Mouse (Mus musculus): Measurements from ENCODE around the gene Asb2.
A peak's percentile ranks its signal among the peaks of the same experiment; 100 is the strongest.

The Asb2 gene

GRCm38 (mm10) chr12:103355746-103356414, at the start of gene Asb2:
Asb2 (minus strand) TSS chr12:103356001.
- no peak for DNase-seq (ENCODE audit: low spot score in 2 of 2)

DNA sequence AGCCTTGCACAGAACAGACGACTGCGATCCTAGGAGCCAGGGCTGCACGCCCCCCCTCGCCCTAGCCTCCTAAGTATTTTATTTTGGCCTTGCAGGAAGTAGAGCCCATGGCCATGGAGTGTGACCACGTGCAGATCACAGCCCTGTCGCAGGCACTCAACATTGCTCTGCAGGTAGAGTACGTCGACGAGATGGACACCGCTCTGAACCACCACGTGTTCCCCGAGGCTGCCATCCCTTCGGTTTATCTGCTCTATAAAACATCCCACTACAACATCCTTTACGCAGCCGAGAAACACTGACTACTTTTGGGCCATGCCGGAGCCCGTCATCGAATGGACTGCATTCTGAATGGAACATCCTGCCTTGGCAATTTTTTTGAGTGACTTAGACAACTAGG, 48.3 kb upstream of the Asb2 start:
- no peak for DNase-seq (ENCODE audit: low spot score in 2 of 2)

DNA sequence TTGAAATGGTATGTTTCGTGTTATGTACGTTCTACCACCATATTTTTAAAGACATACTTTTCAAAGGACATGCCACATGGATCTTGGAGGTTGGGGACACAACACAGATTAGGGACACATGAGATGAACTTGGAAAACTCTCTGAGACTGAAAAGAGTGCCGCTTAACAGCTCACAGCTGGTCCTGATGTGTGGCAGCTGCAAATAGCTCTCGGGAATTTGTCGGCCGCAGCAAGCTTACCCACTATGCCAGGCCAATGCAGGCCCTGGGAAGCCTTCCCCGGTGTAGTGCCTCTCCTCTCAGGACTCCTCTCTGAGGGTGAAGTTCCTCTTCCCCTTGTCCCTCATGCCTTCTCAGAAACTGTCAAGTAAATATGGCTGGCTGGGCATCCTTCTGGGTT, 41.0 kb upstream of the Asb2 start:
- DNase-seq (ENCODE audit: low spot score in 2 of 2), result no peak

DNA sequence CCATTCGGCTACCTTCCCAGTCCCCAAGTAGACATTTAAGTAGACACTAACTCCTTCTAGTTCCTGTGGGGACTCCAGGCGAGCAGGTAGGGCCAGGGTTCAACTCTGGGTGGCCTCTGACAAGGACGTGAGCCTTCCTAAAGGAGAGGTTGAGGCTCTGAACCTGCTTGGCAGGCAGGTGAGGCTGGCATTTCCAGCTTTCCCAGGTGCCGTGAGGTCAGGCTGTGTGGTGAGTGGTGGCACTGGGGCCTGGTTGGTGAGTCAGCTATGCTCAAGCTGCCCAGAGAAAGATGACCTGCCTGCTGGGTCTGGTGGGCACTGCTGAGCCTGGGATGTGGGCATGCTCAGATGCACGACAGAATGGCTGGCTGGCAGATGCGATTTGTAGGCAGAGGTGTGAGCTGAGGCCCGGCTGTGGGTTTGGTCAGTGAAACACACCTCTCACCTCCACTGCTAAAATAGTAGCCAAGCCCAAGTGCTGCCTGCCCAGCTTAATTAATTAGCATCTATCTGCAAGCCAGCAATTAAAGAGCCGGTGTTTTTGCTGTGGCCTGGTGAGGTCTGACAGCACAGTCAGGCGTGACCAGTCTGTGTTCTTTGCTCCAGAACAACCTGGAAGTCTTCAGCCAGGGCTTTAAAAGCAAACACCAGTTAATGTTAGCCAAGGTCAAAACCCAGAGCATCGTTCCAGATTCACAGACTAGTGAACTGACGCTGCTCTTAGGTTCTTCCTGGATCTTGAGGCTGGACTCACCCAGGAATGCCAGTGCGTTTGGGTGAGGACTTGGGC, 39.9 kb upstream of the Asb2 start:
- no peak for DNase-seq (ENCODE audit: low spot score in 2 of 2)

DNA sequence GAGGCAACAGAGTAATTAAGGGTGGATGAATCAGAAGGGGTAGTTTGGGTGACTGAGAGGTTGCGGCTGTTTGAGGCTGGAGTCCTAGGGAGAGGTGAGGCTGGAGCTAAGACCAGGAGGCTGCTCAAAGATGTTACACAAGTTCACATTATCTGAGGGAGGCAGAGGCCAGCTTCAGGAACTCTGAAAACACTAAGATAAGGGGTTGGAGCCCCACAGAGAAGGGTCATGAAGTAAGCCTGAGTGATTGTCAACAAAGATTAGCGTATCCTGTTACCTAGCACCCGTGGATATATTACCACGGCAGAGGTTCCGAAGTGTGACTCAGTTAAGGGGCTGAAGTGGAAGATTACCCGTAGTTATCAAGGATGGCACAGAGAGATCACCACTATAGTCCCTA, 37.7 kb upstream of the Asb2 start:
- no peak for DNase-seq (ENCODE audit: low spot score in 2 of 2)

- DNase-seq (ENCODE audit: low spot score in 2 of 2), result no peak
Measured at GRCm38 (mm10) chr12:103391098-103391497, 35.3 kb upstream of the Asb2 start.

- DNase-seq (ENCODE audit: low spot score in 2 of 2), result no peak
Measured at GRCm38 (mm10) chr12:103389982-103390381, 34.2 kb upstream of the Asb2 start.

DNA sequence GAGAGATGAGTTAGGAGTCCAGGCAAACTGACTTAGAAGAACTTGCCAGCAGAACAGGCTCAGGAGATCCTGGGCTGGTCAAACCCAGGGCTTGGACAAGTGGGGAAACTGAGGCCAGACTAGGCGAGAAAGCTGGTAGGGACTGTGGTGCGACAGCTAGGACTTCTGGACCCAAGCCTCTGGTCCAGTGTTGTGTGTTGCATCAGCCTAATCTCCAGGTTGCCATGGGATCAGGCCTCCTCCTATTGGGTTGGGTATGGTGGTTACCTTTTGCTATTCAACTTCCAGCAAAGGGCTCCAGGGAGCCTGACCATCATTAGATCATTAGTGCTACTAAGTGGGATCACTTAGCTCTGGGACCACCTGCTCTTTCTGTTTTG, 33.5 kb upstream of the Asb2 start:
- DNase-seq (ENCODE audit: low spot score in 2 of 2), result no peak

GRCm38 (mm10) chr12:103388505-103389347, 32.9 kb upstream of the Asb2 start, which contains the start of gene Otub2:
Otub2 (plus strand) TSS chr12:103388682.
- DNase-seq (ENCODE audit: low spot score in 2 of 2), result peak; percentile 94 to 98

DNA sequence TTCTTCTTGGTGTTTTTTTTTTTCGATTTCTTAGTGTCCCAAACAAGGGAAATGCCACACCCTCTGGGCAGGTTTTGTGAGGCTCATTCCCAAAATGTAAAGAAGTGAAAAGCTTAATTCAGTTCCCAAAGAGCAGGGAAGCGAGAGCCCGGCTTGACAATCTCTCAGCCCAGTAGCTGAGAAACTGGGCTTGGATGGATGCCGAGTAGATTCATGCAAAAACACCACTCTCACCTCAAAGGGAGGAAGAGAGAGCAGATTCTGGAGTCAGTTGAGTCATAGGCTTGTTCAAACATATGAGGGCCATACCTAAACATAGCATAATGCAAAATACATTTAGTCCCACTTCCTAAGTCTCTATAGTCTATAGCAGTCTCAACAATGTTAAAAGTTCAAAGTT, 24.4 kb upstream of the Asb2 start:
- DNase-seq (ENCODE audit: low spot score in 2 of 2), result no peak

DNA sequence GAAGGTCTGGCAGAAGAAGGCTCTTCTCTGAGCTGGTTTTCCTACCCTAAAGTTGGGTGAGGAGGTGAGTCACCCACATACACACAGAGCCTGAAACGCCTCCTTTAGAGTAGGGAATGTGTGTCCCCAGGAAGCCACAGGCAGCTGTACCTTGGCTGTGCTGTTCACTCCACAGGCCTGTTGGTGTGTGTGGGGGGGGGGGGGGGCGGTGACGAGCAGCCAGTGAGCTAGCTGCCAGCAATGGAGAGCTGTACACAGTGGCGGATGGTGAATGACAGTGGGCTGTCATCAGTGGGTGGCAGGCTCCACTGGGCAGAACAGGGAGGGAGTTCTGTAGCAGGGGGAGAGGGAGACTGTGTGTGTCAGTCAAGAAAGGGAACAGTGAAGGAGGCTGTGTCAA, 21.0 kb upstream of the Asb2 start:
- no peak for DNase-seq (ENCODE audit: low spot score in 2 of 2)

- DNase-seq (ENCODE audit: low spot score in 2 of 2), result peak in 1 of 2 experiments; percentile 44
Measured at GRCm38 (mm10) chr12:103376124-103376523, 20.3 kb upstream of the Asb2 start.

DNA sequence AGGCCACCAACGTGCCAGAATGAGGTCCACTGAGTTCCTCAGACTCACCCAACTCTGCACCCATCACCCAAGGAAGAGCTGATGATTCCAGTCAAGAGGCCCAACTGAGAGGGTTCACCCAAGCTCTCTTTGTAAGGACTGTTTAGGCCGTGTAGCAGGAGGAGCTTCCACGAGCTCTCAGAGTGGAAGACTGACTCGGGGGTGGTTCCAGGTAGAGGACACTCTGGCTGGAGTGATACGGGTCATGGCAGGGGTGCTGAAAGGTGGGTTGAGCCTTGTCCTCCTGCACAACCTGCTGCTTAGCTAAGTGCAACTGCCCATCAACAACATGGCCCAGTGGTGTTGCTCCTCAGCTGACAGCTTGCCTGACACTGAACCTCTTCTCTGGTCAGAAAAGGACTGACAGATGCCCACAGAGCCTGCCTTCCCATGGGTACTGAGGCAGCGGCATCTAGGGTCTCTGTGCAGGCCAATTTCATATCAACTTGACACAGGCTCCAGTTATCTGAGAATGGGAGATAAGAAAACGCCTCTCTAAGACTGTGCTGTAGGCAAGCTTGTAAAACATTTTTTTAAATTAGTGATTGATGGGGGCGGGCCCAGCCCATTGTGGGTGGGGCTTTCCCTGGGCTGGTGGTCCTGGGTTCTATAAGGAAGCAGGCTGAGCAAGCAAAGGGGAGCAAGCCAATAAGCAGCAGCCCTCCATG, 17.9 kb upstream of the Asb2 start:
- DNase-seq (ENCODE audit: low spot score in 2 of 2), result no peak

DNA sequence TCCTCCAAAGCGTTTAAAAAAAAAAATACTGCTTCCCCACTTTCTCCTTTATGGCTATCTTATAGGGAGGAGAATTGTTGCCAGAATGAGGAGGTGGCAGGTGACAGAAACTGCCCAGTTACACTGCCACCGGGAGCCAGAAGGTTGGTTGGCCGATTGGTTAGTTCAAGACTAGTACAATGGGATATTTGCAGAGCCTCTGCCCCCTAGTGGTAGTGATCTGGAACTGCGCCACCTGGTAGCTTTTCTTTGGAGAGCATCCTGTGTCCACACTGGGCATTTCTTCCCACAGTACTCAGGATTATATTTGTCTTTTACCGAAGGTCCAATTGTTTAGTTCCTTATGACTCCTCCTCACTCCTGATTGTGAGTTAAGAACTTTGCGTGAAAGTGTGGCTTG, 15.9 kb upstream of the Asb2 start:
- DNase-seq (ENCODE audit: low spot score in 2 of 2), result no peak

GRCm38 (mm10) chr12:103370861-103371260, 15.1 kb upstream of the Asb2 start:
- no peak for DNase-seq (ENCODE audit: low spot score in 2 of 2)

- DNase-seq (ENCODE audit: low spot score in 2 of 2), result no peak
Measured at GRCm38 (mm10) chr12:103368777-103369176, 13.0 kb upstream of the Asb2 start.

DNA sequence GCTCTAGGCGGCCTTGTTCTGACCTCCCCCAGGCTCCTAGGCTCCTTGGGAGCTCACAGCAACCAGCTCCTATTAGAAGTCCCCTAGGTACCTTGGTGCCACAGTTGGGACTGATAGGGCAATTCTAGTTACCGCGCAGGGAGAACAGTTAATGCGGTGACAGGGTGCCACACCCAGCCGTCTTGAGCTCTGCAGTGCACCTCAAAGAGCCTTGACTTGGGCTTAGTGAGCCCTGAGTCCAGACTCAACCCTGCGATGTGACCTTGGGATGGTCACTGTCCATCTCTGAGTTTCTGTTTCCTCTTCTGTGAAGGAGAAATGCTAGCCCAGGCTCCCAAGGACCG, 12.5 kb upstream of the Asb2 start:
- DNase-seq (ENCODE audit: low spot score in 2 of 2), result no peak

GRCm38 (mm10) chr12:103367620-103368325, 12.0 kb upstream of the Asb2 start:
- DNase-seq (ENCODE audit: low spot score in 2 of 2), result peak in 1 of 2 experiments; percentile 76

DNA sequence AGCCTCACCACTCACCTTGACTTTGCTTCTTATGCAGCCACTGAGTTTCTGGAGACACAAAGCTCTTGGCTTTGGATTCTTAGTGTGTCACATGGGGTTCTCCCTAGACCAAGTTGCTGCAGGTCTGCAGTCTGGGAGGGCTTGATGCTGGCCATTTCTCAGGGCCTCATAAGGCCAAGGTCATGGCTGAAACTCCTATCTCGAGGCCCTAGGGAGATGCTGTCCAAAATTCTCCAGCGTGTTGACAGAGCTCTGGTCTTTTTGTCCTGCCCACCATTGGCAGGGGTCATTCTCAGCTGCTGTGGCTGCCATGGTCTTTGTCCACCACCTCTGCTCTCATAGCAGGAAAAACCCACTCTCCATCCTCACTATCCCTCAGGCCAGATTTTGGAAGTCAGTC, 11.4 kb upstream of the Asb2 start:
- DNase-seq (ENCODE audit: low spot score in 2 of 2), result no peak

GRCm38 (mm10) chr12:103362336-103362735, 6.5 kb upstream of the Asb2 start:
- no peak for DNase-seq (ENCODE audit: low spot score in 2 of 2)

Data from frontal cortex, postnatal 10 days (tissue).